26 mouse cellular contexts compared by ENCODE assay signal in the genomic region with DNA sequence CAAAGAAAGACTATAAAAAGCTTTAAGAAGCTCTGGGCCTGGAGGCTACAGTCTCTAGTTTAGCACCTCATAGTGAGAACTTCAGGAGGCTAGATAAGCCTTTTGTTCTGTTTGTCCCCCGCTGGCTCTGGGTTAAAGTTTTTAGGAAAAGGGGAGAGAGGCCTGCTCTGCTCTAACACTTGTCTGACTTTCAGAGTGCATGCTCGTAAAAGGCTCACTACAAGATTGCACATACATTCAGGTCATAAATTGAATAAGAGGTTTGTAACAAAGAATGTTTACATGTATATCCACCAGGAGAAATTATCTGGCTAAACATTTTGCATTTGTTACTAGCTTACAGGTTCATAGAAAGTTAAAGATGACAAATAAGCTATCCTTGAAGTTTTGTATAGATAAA.
"Had no signal": no experiment of that assay in that cellular context is flagged by ENCODE, and none has a peak within 500 bp of the region (broad histone marks: within the 10 kb centered on the region; RNA-seq: fewer than 3 reads in every experiment).

No protein-coding gene starts in this region.

- H3K4me2 ChIP-seq: heart, embryonic 13.5 days; heart, embryonic 15.5 days; hindbrain, embryonic 13.5 days; hindbrain, embryonic 15.5 days; kidney, embryonic 15.5 days; limb, embryonic 13.5 days; limb, embryonic 15.5 days; liver, embryonic 12.5 days had no signal

- ATAC-seq: hindbrain, postnatal 0 days; intestine, embryonic 16.5 days; liver, embryonic 12.5 days had no signal

- H3K9ac ChIP-seq: heart, embryonic 13.5 days; heart, embryonic 15.5 days; hindbrain, embryonic 13.5 days; hindbrain, embryonic 15.5 days; kidney, embryonic 15.5 days; limb, embryonic 13.5 days; limb, embryonic 15.5 days; liver, embryonic 12.5 days; liver, embryonic 14.5 days had no signal

- H3K4me3 ChIP-seq: heart, embryonic 10.5 days; heart, embryonic 13.5 days; heart, embryonic 15.5 days; hindbrain, embryonic 13.5 days; hindbrain, embryonic 15.5 days; kidney, embryonic 15.5 days; limb, embryonic 13.5 days; limb, embryonic 15.5 days; liver, embryonic 12.5 days had no signal

- H3K36me3 ChIP-seq: heart, embryonic 10.5 days; heart, embryonic 13.5 days; heart, embryonic 15.5 days; hindbrain, embryonic 13.5 days; hindbrain, embryonic 15.5 days; kidney, embryonic 15.5 days; limb, embryonic 13.5 days; limb, embryonic 15.5 days; liver, embryonic 12.5 days had no signal

- DNase-seq: gastrocnemius, postnatal 14 days; gastrocnemius, postnatal 36 days; heart, adult 18-20 months; heart, postnatal 14 days; heart, postnatal 36 days; kidney, adult 11 months; kidney, adult 2 months; kidney, adult 9 months; kidney, postnatal 14 days; kidney, postnatal 36 days; layer of hippocampus, adult 9-11 months; layer of hippocampus, postnatal 36 days; left cerebral cortex, postnatal 4 days had no signal

- H3K27ac ChIP-seq: heart, embryonic 10.5 days; heart, embryonic 13.5 days; heart, embryonic 15.5 days; hindbrain, embryonic 13.5 days; hindbrain, embryonic 15.5 days; hindbrain, postnatal 0 days; kidney, embryonic 15.5 days; kidney, postnatal 0 days; limb, embryonic 13.5 days; limb, embryonic 15.5 days; liver, embryonic 12.5 days; liver, embryonic 14.5 days had no signal

- H3K4me1 ChIP-seq: heart, embryonic 10.5 days; heart, embryonic 13.5 days; heart, embryonic 15.5 days; hindbrain, embryonic 13.5 days; hindbrain, embryonic 15.5 days; kidney, embryonic 15.5 days; limb, embryonic 13.5 days; limb, embryonic 15.5 days; liver, embryonic 12.5 days had no signal

- H3K27me3 ChIP-seq: heart, embryonic 13.5 days; heart, embryonic 15.5 days; hindbrain, embryonic 13.5 days; hindbrain, embryonic 15.5 days; kidney, embryonic 15.5 days; limb, embryonic 13.5 days; limb, embryonic 15.5 days; liver, embryonic 12.5 days had no signal

- H3K9me3 ChIP-seq: heart, embryonic 10.5 days; heart, embryonic 15.5 days; hindbrain, embryonic 13.5 days; hindbrain, embryonic 15.5 days; kidney, embryonic 15.5 days; limb, embryonic 13.5 days; limb, embryonic 15.5 days; liver, embryonic 12.5 days had no signal
